Mouse (Mus musculus): ENCODE measurements around the gene Cyp2c54. TPM values are rescaled to one million over a fixed set of nuclear protein-coding genes. Genes with fewer than 3 reads are reported as not detected.

Gene Cyp2c54
- polyA plus RNA-seq, 1 experiment, result not detected

GRCm38 (mm10) chr19:39989471-39989870, 84.2 kb downstream of the Cyp2c54 start:
- H3K79me2 ChIP-seq (ENCODE audit: control insufficient read depth, insufficient read depth), result no peaks in the 10 kb centered on the region
- H3K4me3 ChIP-seq, result no peak overlapping the region
- no peaks in the 10 kb centered on the region for H3K27me3 ChIP-seq (ENCODE audit: control insufficient read depth, insufficient read depth, insufficient read length)
- H3ac ChIP-seq (ENCODE audit: control insufficient read depth, insufficient read length), result no peak overlapping the region
- H3K36me3 ChIP-seq (ENCODE audit: control insufficient read depth, insufficient read depth), result no peaks in the 10 kb centered on the region
- no peak for TF ChIP-seq TCF3 (IDR thresholded peaks at IDR 0.05; ENCODE audit: insufficient read length, low read depth)
- TF ChIP-seq CEBPB (IDR thresholded peaks at IDR 0.05; ENCODE audit: insufficient read depth, poor library complexity, severe bottlenecking), result no peak
- TF ChIP-seq USF1 (IDR thresholded peaks at IDR 0.05; ENCODE audit: low read depth), result no peak
- TF ChIP-seq E2F4 (IDR thresholded peaks at IDR 0.05; ENCODE audit: insufficient read depth), result no peak
- TF ChIP-seq REST (IDR thresholded peaks at IDR 0.05; ENCODE audit: insufficient read depth, insufficient read length), result no peak
- no peak for TF ChIP-seq TCF12 (IDR thresholded peaks at IDR 0.05; ENCODE audit: insufficient read depth, poor library complexity, severe bottlenecking)
- TF ChIP-seq POLR2AphosphoS2 (IDR thresholded peaks at IDR 0.05; ENCODE audit: insufficient read length, low read depth), result no peak
- TF ChIP-seq POLR2A (IDR thresholded peaks at IDR 0.05; ENCODE audit: insufficient read length, low read depth), result no peak
- no peak for TF ChIP-seq MYOG (IDR thresholded peaks at IDR 0.05; ENCODE audit: control insufficient read depth in 1 of 3, insufficient read depth in 1 of 3, insufficient read length in 2 of 3, low read depth in 2 of 3)
- no peak for TF ChIP-seq SRF (IDR thresholded peaks at IDR 0.05; ENCODE audit: control insufficient read depth, insufficient read length, low read depth)
- TF ChIP-seq MAX (IDR thresholded peaks at IDR 0.05; ENCODE audit: low read depth), result no peak
- no peak for TF ChIP-seq MYOD1 (IDR thresholded peaks at IDR 0.05; ENCODE audit: control insufficient read depth in 1 of 3, insufficient read length in 2 of 3, low read depth in 2 of 3)
- no peak overlapping the region for H3K4me2 ChIP-seq (ENCODE audit: low read depth)

Other genes starting within 250 kb of the Cyp2c54 start
- gene Cyp2c69, start 187.0 kb downstream of the Cyp2c54 start, polyA plus RNA-seq (2012; fragmentation: generic; extraction: Trizol), result not detected
- gene Cyp2c37, start 81.4 kb downstream of the Cyp2c54 start, polyA plus RNA-seq (2012; fragmentation: generic; extraction: Trizol), result not detected
- not detected for gene Cyp2c50, start 15.9 kb upstream of the Cyp2c54 start, polyA plus RNA-seq (2012; fragmentation: generic; extraction: Trizol)
- gene Cyp2c70, start 113.5 kb upstream of the Cyp2c54 start, polyA plus RNA-seq (2012; fragmentation: generic; extraction: Trizol), result not detected
- 161 TPM for gene Pdlim1, start 198.0 kb upstream of the Cyp2c54 start, polyA plus RNA-seq (2012; fragmentation: generic; extraction: Trizol)